Mouse (Mus musculus): ENCODE measurements at regions not wholly inside any gene's neighbourhood (a gene's known extent, or its start where the extent isn't known, plus 50 kb on each side); places are given as distances from the start of the nearest gene placed in this dataset.

DNA sequence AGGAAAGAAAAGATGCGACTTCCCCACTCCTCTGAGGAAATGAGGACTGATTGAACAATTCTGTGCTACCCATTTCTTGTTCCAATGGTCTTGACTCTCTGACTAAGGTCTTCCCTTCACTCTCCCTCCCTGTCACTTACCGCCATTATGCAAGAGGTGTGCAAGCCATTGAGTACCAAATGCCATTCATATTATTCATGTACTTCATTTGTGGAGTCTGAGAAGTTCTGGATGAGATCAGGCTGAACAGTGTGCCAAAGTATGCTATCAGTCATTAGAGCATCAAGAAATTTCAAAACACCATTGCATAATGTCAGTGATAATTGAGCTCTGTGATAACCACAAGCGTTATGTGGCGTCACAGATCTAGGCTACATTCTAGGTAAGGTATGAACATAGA is 229.1 kb upstream of the Marcks start:
- no peak for TF ChIP-seq TAL1 (conservative IDR thresholded peaks at IDR 0.05; ENCODE audit: low read depth, low read length)
- TF ChIP-seq CTCF (IDR thresholded peaks at IDR 0.05; ENCODE audit: low read depth, low read length) = no peak

Measured in G1E (cell line).